Mouse (Mus musculus) heart, embryonic 13.5 days (tissue): ENCODE measurements around the gene Ubl4a. TPM values are rescaled to one million over a fixed set of nuclear protein-coding genes. Genes with fewer than 3 reads are reported as not detected.

Source experiments
- ATAC-seq: fragments of 200-750 bp; cut with Nextera tagmentation; 2 replicates; pipeline ENCODE4 v1.8.0; 2017; ENCODE audit warnings: moderate TSS enrichment; ENCODE audit not compliant: insufficient number of reproducible peaks, low FRiP score, low TSS enrichment; ENCODE audit errors: extremely low read depth
- H3K27ac ChIP-seq: fragments of 300-500 bp; sonication (generic); replicated peaks from 2 replicates; pipeline ENCODE4 v1.5.1; 2015; ENCODE audit warnings: moderate library complexity, mild to moderate bottlenecking, inconsistent platforms
- H3K27me3 ChIP-seq: fragments of 300-500 bp; sonication (generic); replicated peaks from 2 replicates; pipeline ENCODE4 v1.6.1; 2015; ENCODE audit warnings: mild to moderate bottlenecking, inconsistent platforms
- H3K36me3 ChIP-seq: fragments of 300-500 bp; sonication (generic); 2 replicates; pipeline ENCODE4 v1.6.1; 2015; ENCODE audit warnings: mild to moderate bottlenecking, inconsistent platforms
- H3K4me1 ChIP-seq: fragments of 300-500 bp; sonication (generic); 2 replicates; pipeline ENCODE4 v1.6.1; 2015; ENCODE audit warnings: inconsistent platforms
- H3K4me2 ChIP-seq: fragments of 300-500 bp; sonication (generic); 2 replicates; pipeline ENCODE4 v1.6.1; 2015; ENCODE audit warnings: inconsistent platforms, mild to moderate bottlenecking, moderate library complexity
- H3K4me3 ChIP-seq: fragments of 300-500 bp; sonication (generic); 2 replicates; pipeline ENCODE4 v1.5.1; 2015; ENCODE audit warnings: moderate library complexity, mild to moderate bottlenecking, inconsistent platforms
- H3K9ac ChIP-seq: fragments of 300-500 bp; sonication (generic); 2 replicates; pipeline ENCODE4 v1.6.1; 2015; ENCODE audit warnings: inconsistent platforms, mild to moderate bottlenecking, moderate library complexity
- H3K9me3 ChIP-seq: fragments of 300-500 bp; sonication (generic); 2 replicates; pipeline ENCODE4 v1.6.1; 2016; ENCODE audit warnings: inconsistent platforms
- WGBS: fragments of 180-500 bp; shearing (Covaris S2); methylation state at CpG from one replicate; pipeline ENCODE4 v1.1.7; 2015; ENCODE audit warnings: mixed read lengths; 5-methylcytosine and 5-hydroxymethylcytosine counted together
- microRNA-seq: library from miRNA; unstranded; fragments of <30 nt; microRNA quantifications from one replicate; pipeline ENCODE4, GENCODE M21; 2016
- polyA plus RNA-seq: library from polyadenylated mRNA; unstranded; fragments of >200 nt; fragmentation: Nextera tagmentation; extraction: Ambion mirVana; gene quantifications from 2 replicates; pipeline ENCODE4 v1.2.1, GENCODE M21; 2015

Gene Ubl4a
- polyA plus RNA-seq, 1 experiment from 2014 or later = 59.3 TPM

DNA sequence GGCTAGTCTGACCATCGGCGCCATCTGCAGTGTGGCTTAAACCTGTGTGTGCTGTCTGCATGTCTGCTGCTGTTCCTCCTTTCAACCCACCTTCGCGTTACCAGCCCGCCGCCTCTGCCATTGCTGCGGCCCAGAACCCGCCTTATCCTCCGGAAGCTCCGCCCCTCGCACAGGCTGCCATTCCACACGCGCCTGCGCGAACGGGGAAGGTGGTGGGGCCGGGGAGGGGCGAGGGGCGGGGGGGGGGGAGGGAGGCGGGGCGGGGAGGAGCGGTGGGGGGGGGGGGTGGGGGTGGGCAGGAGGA, 19.6 kb downstream of the Ubl4a start, which contains the start of gene Lage3:
TSS of gene Lage3 (minus strand) at position 152 of the 304 bp plus-strand sequence.
- H3K4me3 ChIP-seq = peak within 1 kb of the TSS; percentile 59
- no peaks in the 10 kb centered on the region for H3K36me3 ChIP-seq
- peak; percentile 37; the same call in 1 of the 2 replicates for ATAC-seq
- H3K9ac ChIP-seq = peak within 1 kb of the TSS; percentile 84
- H3K4me1 ChIP-seq = no peaks in the 10 kb centered on the region
- no peaks in the 10 kb centered on the region for H3K9me3 ChIP-seq
- 10% methylated on average over 6 of the region's 22 CpGs for WGBS
- H3K4me2 ChIP-seq = peak within 1 kb of the TSS; percentile 71
- H3K27me3 ChIP-seq = no peaks in the 10 kb centered on the region
- H3K27ac ChIP-seq = peak within 1 kb of the TSS; percentile 56

- Histone ChIP-seq H3K27ac (peak overlapping the region; percentile 56), H3K4me2 (peak overlapping the region; percentile 71), H3K4me3 (peak overlapping the region; percentile 59), H3K9me3 (no peaks in the 10 kb centered on the region), H3K9ac (peak overlapping the region; percentile 84), H3K36me3 (no peaks in the 10 kb centered on the region), H3K27me3 (no peaks in the 10 kb centered on the region), H3K4me1 (no peaks in the 10 kb centered on the region)
- 18% methylated on average over 13 of the region's 13 CpGs for WGBS
- peak; percentile 14; the same call in 1 of the 2 replicates for ATAC-seq
Measured at GRCm38 (mm10) chrX:74352645-74353466, 20.2 kb downstream of the Ubl4a start.

- WGBS = 36% methylated on average over 2 of the region's 2 CpGs
- H3K4me3 ChIP-seq = peak overlapping the region; percentile 54; the same call in 1 of the 2 replicates
- H3K36me3 ChIP-seq = 0 out of 2 replicates have a peak, but pooled peaks cover 6% of the 10 kb centered on the region
- H3K4me2 ChIP-seq = peak overlapping the region; percentile 75
- H3K4me1 ChIP-seq = peaks cover 19% of the 10 kb centered on the region
- no peak for ATAC-seq
- 0 out of 2 replicates have a peak overlapping the region, but pooled peaks have one; percentile 82 for H3K9ac ChIP-seq
- no peaks in the 10 kb centered on the region for H3K9me3 ChIP-seq
- no peaks in the 10 kb centered on the region for H3K27me3 ChIP-seq
- 0 out of 2 replicates have a peak overlapping the region, but pooled peaks have one; percentile 1 for H3K27ac ChIP-seq
Measured at GRCm38 (mm10) chrX:74330166-74330930, 42.7 kb downstream of the Ubl4a start.

DNA sequence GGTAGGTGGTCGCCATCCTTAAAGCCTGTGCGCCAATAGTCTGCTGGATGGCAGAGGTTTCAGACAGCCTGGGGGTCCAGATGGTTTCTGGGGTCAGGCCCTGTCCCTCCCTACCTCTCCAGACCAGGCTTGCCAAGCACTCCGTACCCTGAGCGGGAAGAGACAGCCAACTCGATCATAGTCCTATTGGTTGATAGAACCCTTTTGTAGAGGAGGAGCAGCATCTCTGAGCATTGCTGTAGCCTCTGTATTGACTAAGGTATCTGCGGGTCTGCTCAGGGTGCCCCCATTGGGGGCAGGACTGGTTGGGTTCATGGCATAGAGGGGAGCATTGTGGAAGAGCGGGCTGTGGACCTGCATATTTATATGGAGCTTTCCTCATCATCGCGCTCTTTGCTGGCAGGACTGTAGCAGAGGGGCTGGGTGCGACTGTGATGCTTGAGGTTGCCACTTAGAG, 43.8 kb downstream of the Ubl4a start:
- Histone ChIP-seq H3K27ac (no peak overlapping the region), H3K4me3 (peak overlapping the region; percentile 54), H3K27me3 (no peaks in the 10 kb centered on the region), H3K36me3 (no peaks in the 10 kb centered on the region), H3K9ac (peak overlapping the region; percentile 82), H3K9me3 (no peaks in the 10 kb centered on the region), H3K4me2 (peak overlapping the region; percentile 75), H3K4me1 (peaks cover 19% of the 10 kb centered on the region)
- WGBS = 22% methylated on average over 10 of the region's 10 CpGs
- ATAC-seq = peak; percentile 7; the same call in 1 of the 2 replicates

- H3K27me3 ChIP-seq = no peaks in the 10 kb centered on the region
- peak within 1 kb of the TSS; percentile 82 for H3K9ac ChIP-seq
- 11% methylated on average over 30 of the region's 30 CpGs for WGBS
- peak; percentile 80 for ATAC-seq
- H3K4me1 ChIP-seq = peaks cover 19% of the 10 kb centered on the region
- no peaks in the 10 kb centered on the region for H3K36me3 ChIP-seq
- H3K4me3 ChIP-seq = peak within 1 kb of the TSS; percentile 54
- peak within 1 kb of the TSS; percentile 75 for H3K4me2 ChIP-seq
- H3K9me3 ChIP-seq = no peaks in the 10 kb centered on the region
- peak within 1 kb of the TSS; percentile 70 for H3K27ac ChIP-seq
Measured at GRCm38 (mm10) chrX:74328725-74329161, 44.3 kb downstream of the Ubl4a start, which contains the start of gene Plxna3. Gene Plxna3 (plus strand): TSS chrX:74329066.

Small RNA genes within 50 kb of the gene (microRNA-seq; reads per million reads assigned to microRNA genes)
- not detected for gene Mir7092

Other genes with a start within 250 kb of the Ubl4a start
- gene Opn1mw, start 245.8 kb downstream of the Ubl4a start, polyA plus RNA-seq = not detected in 2 replicates
- 9.9 and 10.7 TPM in 2 replicates for gene Mecp2, start 237.9 kb downstream of the Ubl4a start, polyA plus RNA-seq
- not detected in 2 replicates for gene Tex28, start 205.4 kb downstream of the Ubl4a start, polyA plus RNA-seq
- not detected in 2 replicates for gene Tktl1, start 196.0 kb downstream of the Ubl4a start, polyA plus RNA-seq
- 136 and 154 TPM in 2 replicates for gene Flna, start 123.4 kb downstream of the Ubl4a start, polyA plus RNA-seq
- 16.3 and 17.2 TPM in 2 replicates for gene Emd, start 118.5 kb downstream of the Ubl4a start, polyA plus RNA-seq
- 437 and 511 TPM in 2 replicates for gene Rpl10, start 102.4 kb downstream of the Ubl4a start, polyA plus RNA-seq
- 63.9 and 66.2 TPM in 2 replicates for gene Taz, start 91.3 kb downstream of the Ubl4a start, polyA plus RNA-seq
- gene Dnase1l1, start 90.9 kb downstream of the Ubl4a start, polyA plus RNA-seq = 9.9 and 13.4 TPM in 2 replicates
- 117 and 131 TPM in 2 replicates for gene Atp6ap1, start 76.1 kb downstream of the Ubl4a start, polyA plus RNA-seq
- 136 and 152 TPM in 2 replicates for gene Gdi1, start 68.2 kb downstream of the Ubl4a start, polyA plus RNA-seq
- gene Fam50a, start 60.2 kb downstream of the Ubl4a start, polyA plus RNA-seq = 49.5 and 55.5 TPM in 2 replicates
- gene Plxna3, start 44.2 kb downstream of the Ubl4a start, polyA plus RNA-seq = 5.3 and 7.5 TPM in 2 replicates
- 90.1 and 98.3 TPM in 2 replicates for gene Lage3, start 19.6 kb downstream of the Ubl4a start, polyA plus RNA-seq
- 16.1 and 16.3 TPM in 2 replicates for gene Slc10a3, start 131 bp upstream of the Ubl4a start, polyA plus RNA-seq
- gene Fam3a, start 20.1 kb upstream of the Ubl4a start, polyA plus RNA-seq = 25.3 and 28.5 TPM in 2 replicates
- gene Ikbkg, start 20.1 kb upstream of the Ubl4a start, polyA plus RNA-seq = 17.4 and 18.1 TPM in 2 replicates
- 20.4 and 21.7 TPM in 2 replicates for gene G6pdx, start 56.0 kb upstream of the Ubl4a start, polyA plus RNA-seq
- not detected in 2 replicates for gene Gm6880, start 108.2 kb upstream of the Ubl4a start, polyA plus RNA-seq
- gene Olfr1326-ps1, start 201.7 kb upstream of the Ubl4a start, polyA plus RNA-seq = not detected in 2 replicates
- gene Olfr1325, start 219.5 kb upstream of the Ubl4a start, polyA plus RNA-seq = not detected in 2 replicates